Mouse (Mus musculus): ENCODE measurements around the gene Tmem171.

- TF ChIP-seq POLR2A (IDR thresholded peaks at IDR 0.05; ENCODE audit: insufficient read depth, low read depth, low read length) (no peak), CTCF (IDR thresholded peaks at IDR 0.05; ENCODE audit: insufficient read depth, low read depth, low read length) (no peak)
These were observed 7.7 kb upstream of the Tmem171 start for GRCm38 (mm10) chr13:98702361-98702760.
